Mouse (Mus musculus): ENCODE measurements at regions not wholly inside any gene's neighbourhood (a gene's known extent, or its start where the extent isn't known, plus 50 kb on each side); places are given as distances from the start of the nearest gene placed in this dataset.

DNA sequence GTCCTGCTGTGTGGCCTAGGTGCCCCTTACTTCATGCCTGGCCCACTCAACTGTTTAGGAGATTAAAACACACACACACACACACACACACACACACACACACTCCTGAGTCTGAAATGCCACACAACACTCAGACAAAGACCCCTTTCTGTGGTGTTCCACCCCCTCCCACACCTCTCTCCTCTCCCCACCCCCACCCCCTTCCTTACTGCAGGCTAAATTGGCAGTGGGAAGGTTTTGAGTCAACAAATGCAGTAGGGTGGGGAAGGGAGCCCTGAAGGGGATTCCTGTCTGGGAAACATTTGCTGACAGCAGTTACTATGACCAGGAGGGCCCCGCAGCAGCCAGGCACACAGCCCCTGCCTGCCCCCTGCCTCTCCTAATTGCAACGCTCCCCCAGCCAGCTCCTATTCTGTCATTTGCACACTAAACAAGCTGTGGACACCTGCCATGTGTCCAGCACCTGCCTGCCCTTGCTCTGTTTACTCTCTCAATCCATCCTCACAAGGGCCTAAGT, 69.5 kb downstream of the Ephb3 start:
- no peak for ATAC-seq (ENCODE audit: poor library complexity, severe bottlenecking)

DNA sequence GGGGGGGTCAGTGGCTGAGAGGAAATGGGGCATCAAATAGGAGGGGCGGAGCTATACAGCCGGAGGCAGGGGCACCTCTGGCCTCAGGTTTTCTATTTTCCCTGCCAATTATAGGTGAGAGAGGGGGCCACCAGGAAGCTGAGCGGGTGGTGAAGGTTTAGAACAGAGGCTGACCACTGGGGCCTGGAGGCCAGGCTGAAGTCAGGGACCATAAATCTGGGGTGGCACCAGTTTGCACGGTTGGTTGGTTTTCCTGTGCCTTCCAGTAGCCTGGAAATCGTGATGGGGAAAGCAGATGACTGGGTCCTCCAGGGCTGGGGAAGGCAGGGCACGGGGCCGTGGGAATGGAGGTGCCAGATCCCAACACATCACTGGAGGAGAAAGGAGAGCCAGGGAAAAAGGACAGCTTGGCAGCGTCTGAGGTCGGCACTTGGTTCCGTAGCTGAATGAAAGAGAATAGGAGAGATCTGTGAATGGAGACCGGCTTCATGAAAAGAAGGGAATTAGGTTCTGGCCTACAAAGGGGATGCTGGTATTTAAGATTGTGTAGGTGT, 73.3 kb downstream of the Ephb3 start:
- ATAC-seq (ENCODE audit: poor library complexity, severe bottlenecking) = no peak

DNA sequence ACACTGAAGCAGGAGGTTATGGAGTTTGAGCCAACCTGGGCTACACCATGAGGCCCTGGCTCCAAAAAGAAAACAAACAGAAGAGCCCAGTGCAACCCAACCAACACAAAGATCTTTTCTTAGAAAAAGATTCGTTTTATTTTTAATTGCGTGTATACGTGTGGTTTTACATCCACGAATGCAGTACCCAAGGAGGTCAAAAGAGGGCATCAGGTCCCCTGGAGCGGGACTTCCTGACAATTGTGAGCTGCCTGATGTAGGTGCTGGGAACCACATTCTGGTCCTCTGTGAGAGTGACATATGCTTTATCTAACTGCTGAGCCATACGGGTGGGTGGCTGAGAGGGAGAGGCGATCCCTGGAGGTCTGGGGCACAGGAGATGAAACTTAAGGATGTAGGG, 73.8 kb downstream of the Ephb3 start:
- ATAC-seq (ENCODE audit: poor library complexity, severe bottlenecking) = no peak

DNA sequence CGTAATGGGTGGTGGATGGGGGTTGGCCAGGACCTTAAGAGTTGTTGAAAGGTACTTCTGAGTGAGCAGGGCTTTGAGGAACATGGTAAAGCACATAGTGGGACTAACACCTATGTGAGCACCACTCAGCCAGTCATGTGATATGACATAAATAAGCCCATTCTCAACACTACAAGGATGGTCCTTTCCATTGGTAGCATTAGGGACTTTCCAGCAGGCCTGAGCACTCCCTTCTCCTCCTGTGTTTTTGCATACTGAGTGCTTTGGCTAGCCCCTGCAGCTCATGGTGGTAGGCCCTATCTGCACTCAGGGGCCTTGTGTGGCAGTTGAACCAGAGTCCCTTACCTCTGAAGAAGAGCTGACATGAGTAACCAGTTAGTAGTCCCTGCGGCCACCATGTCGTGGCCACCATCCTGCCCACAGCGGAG, 75.7 kb downstream of the Ephb3 start:
- no peak for ATAC-seq (ENCODE audit: poor library complexity, severe bottlenecking)

DNA sequence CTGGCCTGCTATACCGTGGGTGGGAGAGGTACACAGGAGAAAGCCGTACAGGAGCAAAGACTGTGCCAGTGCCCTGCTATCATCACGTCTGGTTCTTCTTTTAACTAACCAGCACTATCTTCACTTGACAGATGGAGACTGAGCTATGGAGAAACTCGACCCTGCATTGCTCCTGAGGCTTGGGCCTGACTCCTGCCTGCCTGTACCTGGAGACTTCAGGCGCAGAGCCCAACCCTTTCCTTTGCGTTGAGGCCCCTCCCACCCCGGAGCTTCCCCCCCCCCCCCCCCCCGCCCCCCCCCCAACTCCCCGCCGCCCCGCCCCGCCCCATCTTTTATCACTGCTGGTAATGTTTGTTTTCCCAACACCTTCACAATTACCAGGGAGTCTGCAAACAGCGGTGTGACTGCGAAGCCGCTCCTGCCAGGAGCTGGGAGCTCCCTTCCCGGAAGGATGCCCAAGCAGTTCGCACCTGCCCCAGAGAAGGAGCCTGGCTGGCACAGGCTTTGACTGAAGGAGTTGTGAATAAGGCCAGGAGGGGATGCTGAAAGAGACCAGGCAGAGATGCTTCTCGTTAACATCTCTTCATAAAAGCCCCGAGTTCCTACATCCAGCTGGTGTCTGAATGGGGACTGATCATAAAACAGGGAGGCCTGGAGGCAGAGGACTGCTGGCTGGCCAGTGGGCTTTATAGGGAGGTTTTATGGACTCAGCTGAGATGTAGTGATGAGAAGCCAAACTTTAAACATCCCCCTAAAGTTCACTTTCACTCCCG, 77.6 kb downstream of the Ephb3 start:
- ATAC-seq (ENCODE audit: poor library complexity, severe bottlenecking) = no peak

DNA sequence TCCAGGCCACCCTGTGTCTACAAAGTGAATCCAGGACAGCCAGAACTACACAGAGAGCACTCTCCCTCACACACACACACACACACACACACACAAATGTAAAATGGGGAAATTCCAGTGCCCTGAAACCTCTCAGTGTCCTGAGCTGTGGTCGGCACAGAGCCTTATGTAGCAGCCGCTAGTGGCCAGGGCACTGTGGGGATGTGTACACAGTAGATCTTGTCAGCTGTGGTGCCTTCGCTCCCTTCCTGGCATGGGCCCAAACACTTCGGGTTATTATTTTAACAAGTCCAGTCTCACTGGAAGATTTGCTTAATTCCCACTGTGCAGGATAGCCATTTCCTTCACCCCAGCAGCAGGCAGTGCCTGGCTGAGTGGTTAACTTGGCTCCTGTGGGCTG, 81.5 kb downstream of the Ephb3 start:
- ATAC-seq (ENCODE audit: poor library complexity, severe bottlenecking) = no peak

DNA sequence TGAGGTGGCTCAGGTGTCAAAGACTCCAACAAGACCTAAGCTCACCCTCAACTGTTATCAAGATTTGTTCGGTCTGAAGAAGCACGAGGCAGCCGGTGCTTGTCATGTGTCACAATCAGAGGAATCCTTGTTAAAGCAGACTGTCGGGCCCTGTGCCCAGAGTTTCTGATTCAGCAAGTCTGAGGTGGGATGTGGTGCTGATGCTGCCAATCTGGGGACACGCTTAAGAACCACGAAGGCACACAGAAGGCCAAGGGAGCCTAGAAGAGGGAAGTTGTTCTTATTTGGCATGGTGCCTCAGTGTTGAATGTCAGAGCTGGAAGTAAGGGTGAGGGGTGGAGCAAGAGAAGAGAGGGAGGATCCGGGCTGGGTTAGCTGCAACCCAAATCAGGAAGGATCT, 85.0 kb downstream of the Ephb3 start:
- peak; percentile 92 for ATAC-seq (ENCODE audit: poor library complexity, severe bottlenecking)

DNA sequence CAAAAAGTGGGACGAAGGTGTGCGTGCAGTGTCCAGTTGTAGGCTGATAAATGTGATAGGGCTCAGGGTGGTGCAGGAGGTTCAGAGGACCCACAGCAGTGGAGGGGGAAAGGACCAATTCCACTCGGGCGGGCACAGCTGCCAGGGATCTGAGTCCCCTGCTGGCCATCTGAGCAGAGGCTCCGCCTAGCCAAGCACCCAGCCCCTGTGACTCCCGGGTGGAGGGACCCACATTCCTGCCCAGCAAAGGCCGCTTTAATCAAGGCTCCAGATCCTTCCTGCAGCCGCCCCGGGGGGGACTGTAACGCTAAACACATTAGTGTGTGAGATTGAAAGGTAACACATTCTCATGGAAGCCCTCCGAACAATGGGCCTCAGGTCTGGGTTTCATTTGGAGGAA, 88.5 kb downstream of the Ephb3 start:
- no peak for ATAC-seq (ENCODE audit: poor library complexity, severe bottlenecking)

DNA sequence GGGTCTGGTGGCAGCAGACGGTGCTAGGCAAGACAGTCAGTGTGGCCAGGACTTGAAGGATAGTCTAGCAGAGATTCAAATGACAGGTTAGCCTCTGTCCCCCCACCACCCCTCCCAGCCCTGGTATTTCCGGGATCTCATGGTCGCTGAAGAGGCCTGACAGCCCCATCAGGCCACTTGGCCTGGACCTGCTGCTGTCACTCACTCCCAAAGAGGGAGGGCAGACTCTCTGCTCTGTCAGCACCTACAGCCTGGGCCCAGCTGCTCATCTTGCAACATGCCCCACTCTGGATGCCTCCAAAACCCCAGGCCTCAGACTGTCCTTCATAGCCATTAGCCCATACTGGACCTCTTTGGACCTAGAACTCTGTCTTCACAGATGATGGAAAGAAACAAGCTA, 89.0 kb downstream of the Ephb3 start:
- ATAC-seq (ENCODE audit: poor library complexity, severe bottlenecking) = no peak

DNA sequence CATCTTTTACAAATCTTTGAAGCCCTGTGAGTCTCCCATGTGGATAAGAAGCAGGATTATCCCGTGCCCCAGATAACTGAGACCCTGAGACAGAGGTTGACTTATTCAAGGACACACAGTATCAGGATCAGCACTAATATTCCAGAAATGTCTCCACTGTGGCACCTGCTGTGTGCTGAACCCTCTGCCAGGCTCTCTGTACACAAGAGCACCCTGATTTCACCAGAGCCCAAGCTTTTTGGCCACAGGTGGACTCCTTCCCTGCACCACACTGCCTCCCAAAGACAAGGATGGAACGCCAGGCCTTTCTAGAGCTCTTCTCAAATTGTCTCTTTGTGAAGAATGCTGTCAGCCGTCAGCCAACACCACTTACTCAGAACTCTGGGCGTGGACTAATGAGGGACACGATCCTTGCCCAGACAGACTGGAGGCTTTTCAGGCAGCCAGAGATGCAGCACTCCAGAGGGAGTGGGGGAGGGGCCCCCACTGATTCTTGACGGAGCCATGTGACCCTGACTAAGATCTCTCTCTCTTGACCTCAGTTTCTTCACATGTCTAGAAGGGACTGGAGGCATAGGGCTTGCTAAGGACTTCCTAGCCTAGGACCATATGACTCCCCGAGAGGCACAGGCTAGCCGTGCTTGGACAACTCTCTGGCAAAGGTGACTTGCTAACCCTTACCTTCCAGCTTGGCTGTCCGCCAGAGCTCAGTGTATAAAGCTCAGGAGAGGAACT, 90.3 kb downstream of the Ephb3 start:
- ATAC-seq (ENCODE audit: poor library complexity, severe bottlenecking) = no peak

DNA sequence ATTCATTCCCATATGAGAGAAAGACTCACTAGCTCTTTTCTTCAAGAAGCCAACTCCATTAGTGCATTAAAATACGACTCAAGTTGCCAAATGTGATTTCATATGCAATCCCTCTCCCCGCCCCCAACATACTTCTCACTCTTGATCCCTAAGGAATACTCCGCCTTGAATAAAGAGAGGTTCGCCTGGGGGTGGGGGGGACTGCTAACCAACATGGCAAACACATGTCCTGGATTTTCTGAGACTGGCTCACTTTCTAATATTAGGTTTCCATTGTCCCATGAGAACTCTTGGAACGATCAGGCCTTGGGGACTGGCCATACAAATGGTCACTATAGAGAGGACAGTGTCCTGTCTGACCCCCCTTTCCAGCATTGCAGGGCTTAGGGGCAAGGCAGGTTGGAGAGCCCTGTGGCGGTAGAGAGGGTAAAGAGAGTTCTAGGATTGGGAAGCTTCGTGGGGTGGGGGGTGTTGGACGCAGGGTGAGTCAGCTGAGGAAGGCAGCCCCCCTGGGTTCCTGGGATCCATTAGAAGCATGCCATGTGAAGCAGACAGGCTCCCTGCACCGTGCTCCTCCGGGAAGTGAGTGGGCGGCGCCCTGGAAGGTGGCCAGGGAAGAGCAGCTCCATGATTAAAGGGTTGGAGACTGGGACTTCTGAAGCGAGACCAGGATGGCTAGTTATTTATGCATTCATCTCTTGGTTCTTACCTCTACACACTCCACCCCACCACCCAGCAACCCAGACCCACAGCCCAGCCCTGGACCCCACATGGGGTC, 91.6 kb downstream of the Ephb3 start:
- ATAC-seq (ENCODE audit: poor library complexity, severe bottlenecking) = no peak

DNA sequence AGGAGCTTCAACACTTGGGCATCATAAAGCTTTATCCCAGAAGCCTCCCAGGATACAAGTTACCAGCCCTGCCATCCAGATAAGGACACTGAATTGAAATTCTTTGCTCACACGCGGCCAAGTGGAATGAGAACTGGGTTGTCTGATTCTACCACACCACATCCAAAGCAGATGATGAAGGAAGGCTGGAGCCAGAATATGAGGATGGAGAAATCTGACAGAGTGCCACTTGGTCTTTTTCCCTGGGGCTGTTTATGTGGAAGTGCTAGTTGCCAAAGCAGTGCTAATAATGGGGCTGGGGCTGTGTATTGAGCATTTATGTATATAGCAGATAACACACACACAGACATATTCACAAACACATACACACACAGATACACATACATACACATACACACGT, 92.2 kb downstream of the Ephb3 start:
- no peak for ATAC-seq (ENCODE audit: poor library complexity, severe bottlenecking)

DNA sequence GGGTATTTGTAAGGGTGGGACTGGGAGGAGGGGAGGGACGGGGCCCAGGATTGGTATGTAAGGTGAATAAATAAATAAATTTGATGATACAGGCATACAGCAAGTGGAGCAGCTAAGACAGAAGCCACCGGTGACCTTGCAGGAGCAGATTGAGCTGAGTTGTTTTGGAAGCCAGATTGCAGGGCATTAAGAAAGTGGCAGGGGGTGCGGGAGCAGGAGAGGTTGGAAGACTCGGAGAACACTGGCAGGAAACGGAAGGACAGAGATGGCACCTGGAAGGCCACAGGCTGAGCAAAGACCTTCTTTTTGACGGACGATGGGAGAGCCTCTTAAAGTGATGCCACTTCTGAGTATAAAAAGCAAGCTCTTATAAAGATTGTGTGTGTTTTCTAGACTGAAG, 94.3 kb downstream of the Ephb3 start:
- ATAC-seq (ENCODE audit: poor library complexity, severe bottlenecking) = no peak

DNA sequence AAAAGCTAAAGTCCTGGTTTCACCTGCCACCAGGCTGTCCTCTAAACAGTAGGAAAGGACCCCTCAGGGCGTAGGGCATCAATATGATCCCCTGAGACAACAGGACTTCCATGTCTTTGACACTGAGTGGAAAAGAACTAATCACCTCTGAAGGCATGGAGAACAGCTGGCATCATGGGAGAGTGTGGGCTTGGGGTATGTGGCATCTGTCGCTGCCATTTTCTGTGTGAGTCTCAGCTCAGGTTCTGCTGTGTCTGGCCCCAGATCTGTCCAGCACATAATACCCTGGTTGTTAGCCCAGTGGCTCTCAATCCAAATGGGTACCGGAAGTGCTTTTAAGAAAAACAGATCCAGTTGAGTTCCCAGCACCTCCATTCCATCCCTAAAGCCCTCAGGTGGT, 101.3 kb downstream of the Ephb3 start:
- no peak for ATAC-seq (ENCODE audit: poor library complexity, severe bottlenecking)

DNA sequence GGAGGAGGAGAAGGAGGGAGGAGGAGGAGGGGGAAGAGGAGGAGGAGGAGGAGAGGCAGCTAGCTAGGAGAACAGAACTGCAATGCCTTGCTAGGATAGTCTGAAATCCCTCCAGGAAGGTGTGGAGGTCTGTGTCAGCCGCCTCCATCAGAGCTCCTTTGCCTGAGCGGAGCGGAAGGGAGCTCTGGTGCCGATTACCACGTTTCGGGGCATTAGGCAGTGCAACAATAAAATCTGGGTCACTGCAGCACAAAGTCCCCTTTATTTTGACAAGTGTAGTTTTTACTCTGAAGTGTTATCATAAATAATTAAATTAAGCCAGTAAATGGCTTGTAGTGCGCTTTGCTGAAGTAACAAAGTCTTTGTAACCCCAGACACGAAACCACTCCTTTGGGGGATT, 104.0 kb downstream of the Ephb3 start:
- ATAC-seq (ENCODE audit: poor library complexity, severe bottlenecking) = no peak

DNA sequence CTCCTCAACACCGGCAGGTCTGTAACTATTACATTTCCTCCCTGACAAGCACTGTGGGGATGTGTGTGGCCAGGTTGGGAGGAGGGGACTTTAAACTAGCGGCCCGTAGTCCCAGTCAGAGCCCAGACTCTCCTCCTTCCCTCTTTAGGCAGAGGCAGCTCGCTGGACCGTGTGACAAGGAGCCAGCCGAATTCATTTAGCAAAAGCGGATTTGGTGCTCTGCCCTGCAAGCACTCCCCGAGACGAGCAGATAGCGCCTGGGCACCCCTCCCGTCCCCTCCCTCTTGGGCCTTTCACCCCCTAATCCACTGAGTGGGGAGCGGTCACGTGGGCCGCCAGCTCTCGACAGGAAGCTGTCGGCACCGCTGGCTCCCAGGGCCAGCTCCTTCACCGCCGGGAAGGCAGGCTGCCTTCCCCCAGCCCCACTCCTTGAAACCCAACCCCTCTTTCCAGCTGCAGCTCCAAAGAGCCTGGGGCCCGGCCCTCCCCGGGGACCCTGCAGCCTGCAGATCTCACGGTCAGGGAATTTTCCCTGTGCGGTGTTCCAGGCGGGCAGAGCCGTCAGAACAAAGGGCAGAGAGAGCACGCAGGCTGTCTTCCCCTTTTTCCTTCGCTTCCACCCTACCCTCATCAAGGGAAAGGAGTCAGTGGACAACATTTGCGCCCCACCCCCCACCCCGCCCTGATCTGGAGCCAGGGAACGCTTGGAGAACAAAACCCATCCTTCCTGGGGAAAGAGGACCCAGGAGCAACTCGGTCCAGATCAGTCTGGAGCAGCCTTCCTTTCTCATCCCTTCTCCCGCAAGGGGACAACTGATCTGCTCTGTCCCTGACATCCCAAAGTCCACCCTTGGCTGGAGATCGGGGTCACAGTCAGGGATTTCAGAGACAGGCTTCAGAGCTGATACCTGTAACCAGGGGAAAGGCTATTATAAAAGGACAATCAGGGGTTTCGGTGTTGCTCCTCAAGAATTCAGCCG, 106.4 kb downstream of the Ephb3 start:
- peak; percentile 86 for ATAC-seq (ENCODE audit: poor library complexity, severe bottlenecking)

DNA sequence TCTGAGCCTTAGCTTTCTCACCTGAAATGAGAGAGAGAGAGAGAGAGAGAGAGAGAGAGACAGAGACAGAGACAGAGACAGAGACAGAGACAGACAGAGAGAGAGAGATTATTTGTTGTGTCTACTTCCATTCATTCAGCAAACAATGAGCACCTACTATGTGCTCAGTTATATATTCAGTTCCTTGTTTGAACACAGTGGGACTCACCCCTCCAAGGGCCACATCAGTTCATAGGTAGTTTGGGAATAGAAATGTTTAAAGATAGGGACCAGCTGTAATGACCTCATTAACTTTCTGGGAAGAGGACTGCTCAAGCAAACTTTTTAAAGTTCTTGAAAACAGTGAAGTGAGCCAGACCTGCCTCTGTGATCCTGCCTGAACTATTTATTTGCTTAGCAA, 107.2 kb downstream of the Ephb3 start:
- ATAC-seq (ENCODE audit: poor library complexity, severe bottlenecking) = no peak

DNA sequence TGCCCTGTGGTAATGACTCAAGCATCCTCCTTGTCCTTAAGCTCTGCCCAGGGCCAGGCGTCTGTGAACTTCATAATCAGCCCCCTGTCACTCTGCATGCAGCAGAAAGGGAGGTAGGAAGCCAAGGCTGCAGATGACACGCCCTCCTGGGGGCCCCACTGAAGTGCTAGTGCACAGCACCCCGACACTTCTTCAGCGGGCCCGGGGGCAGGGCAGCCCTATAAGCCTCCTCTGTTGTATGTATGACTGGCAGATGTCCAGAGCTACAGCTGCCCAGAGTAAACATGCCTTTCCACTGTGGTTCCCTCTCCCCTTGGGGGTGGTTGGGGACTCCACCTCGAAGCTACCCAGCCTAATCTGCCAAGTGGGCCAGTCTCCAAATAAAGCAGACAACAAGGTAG, 107.2 kb upstream of the Vps8 start:
- no peak for ATAC-seq (ENCODE audit: poor library complexity, severe bottlenecking)

DNA sequence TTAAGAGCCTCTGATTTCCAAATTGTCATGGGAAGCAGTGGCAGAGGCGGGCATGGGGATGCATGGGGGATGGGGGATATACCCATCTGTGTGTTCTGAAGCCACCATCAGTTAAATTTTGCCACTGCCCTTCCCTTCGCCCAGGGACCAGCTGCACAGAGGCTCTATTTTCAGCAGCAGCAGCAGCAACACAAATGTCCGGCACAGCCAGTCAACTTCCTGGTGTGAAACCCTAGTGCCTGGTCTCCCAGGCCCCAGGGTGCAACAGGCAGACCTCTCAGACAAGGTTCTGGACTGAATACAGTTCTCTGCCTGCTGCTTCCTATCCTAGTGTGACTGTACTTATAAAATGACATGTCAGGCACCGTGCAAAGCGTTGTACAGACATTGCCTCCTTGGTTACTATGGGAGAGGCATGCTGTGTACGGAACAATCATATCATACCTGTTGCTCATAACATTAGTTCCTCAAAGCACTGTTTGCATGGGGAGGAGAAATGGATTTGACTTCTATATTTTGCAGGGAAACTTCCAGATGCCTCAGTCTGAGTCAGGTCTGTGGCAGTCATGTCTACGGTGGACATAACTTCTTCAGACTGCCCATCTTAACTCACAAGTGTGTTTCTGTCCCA, 104.8 kb upstream of the Vps8 start:
- ATAC-seq (ENCODE audit: poor library complexity, severe bottlenecking) = no peak

Data from megakaryocyte, adult 5-6 weeks (primary cell).